ENCODE assay signal across 8 mouse cellular contexts in genomic region chr19:59942716-59943321, GRCm38 (mm10). TPM values are rescaled to one million over a fixed set of nuclear protein-coding genes. Genes with fewer than 3 reads are reported as not detected.
DNase-seq lines count a peak whose midpoint lies in the region; ATAC-seq and TF ChIP-seq lines count a peak whose summit lies in the region.

No protein-coding gene starts in this region.

- peak overlapping the region; percentile 93 for H3K9ac ChIP-seq in ES-Bruce4 (ENCODE audit: low read depth, poor library complexity, severe bottlenecking)
- peak overlapping the region; percentile 82 for H3K9ac ChIP-seq in intestine, postnatal 0 days (ENCODE audit: low read depth, low read length)

- no peak for TF ChIP-seq POLR2A in ES-Bruce4 (IDR thresholded peaks at IDR 0.05; ENCODE audit: insufficient read depth, low read length)

- H3K36me3 ChIP-seq in heart, embryonic 10.5 days = no peaks in the 10 kb centered on the region
- no peaks in the 10 kb centered on the region for H3K36me3 ChIP-seq in ES-Bruce4 (ENCODE audit: control insufficient read depth, insufficient read depth, low read length, poor library complexity, severe bottlenecking)
- H3K36me3 ChIP-seq in erythroblast, embryonic 14.5 days (ENCODE audit: control insufficient read depth) = no peaks in the 10 kb centered on the region
- H3K36me3 ChIP-seq in intestine, postnatal 0 days (ENCODE audit: control insufficient read depth, insufficient read depth) = no peaks in the 10 kb centered on the region
- no peaks in the 10 kb centered on the region for H3K36me3 ChIP-seq in megakaryocyte, embryonic 14.5 days (replicated peaks; ENCODE audit: low read length)

- 3% methylated on average over 27 of the region's 27 CpGs for WGBS in heart, embryonic 10.5 days
- 2% methylated on average over 27 of the region's 27 CpGs for WGBS in intestine, postnatal 0 days

- DNase-seq in heart, embryonic 10.5 days (ENCODE audit: low spot score) = no peak
- no peak for DNase-seq in heart, postnatal 25 days (ENCODE audit: low spot score)
- DNase-seq in cerebellum, adult 9-10 months = no peak
- DNase-seq in T-cell, adult 2 months (ENCODE audit: low spot score) = no peak

- intact Hi-C loops in heart, postnatal 25 days (cut with DNase I) = loop anchor here (5.0 to 10.0 kb wide), 2 partner anchors 284 to 642 kb away; partner anchors contain the start of genes Cacul1 and Fam204a

- peak overlapping the region; percentile 73 for H3K4me2 ChIP-seq in intestine, postnatal 0 days (replicated peaks; ENCODE audit: low read depth)

- peak overlapping the region; percentile 92 for H3K4me3 ChIP-seq in heart, embryonic 10.5 days
- peak overlapping the region; percentile 84 for H3K4me3 ChIP-seq in ES-Bruce4 (ENCODE audit: low read depth, low read length)
- peak overlapping the region; percentile 84 for H3K4me3 ChIP-seq in erythroblast, embryonic 14.5 days (replicated peaks)
- peak overlapping the region; percentile 74 for H3K4me3 ChIP-seq in intestine, postnatal 0 days (ENCODE audit: low read depth, low read length)
- H3K4me3 ChIP-seq in megakaryocyte, embryonic 14.5 days (replicated peaks) = peak overlapping the region; percentile 96

- no peaks in the 10 kb centered on the region for H3K27me3 ChIP-seq in heart, embryonic 10.5 days (ENCODE audit: insufficient read depth, poor library complexity, severe bottlenecking)
- H3K27me3 ChIP-seq in ES-Bruce4 (ENCODE audit: control insufficient read depth, insufficient read depth, low read length, poor library complexity, severe bottlenecking) = no peaks in the 10 kb centered on the region; the same call in 1 of the 2 replicates
- peaks cover 9% of the 10 kb centered on the region for H3K27me3 ChIP-seq in erythroblast, embryonic 14.5 days (ENCODE audit: control insufficient read depth)
- H3K27me3 ChIP-seq in intestine, postnatal 0 days (replicated peaks; ENCODE audit: control insufficient read depth, insufficient read depth, low read length) = no peaks in the 10 kb centered on the region
- no peaks in the 10 kb centered on the region for H3K27me3 ChIP-seq in megakaryocyte, embryonic 14.5 days (replicated peaks)

- H3K27ac ChIP-seq in heart, embryonic 10.5 days = peak overlapping the region; percentile 99
- no peak overlapping the region for H3K27ac ChIP-seq in ES-Bruce4 (ENCODE audit: insufficient read depth, low read length)
- peak overlapping the region; percentile 92 for H3K27ac ChIP-seq in intestine, postnatal 0 days (ENCODE audit: low read depth, low read length)

- no peak for TF ChIP-seq EP300 in ES-Bruce4 (IDR thresholded peaks at IDR 0.05; ENCODE audit: insufficient read depth, low read depth, low read length)

- H3K4me1 ChIP-seq in heart, embryonic 10.5 days = 0 out of 2 replicates have a peak, but pooled peaks cover 4% of the 10 kb centered on the region
- no peaks in the 10 kb centered on the region for H3K4me1 ChIP-seq in ES-Bruce4 (ENCODE audit: control insufficient read depth, insufficient read depth, low read length)
- peaks cover 17% of the 10 kb centered on the region for H3K4me1 ChIP-seq in erythroblast, embryonic 14.5 days (ENCODE audit: control insufficient read depth)
- no peaks in the 10 kb centered on the region for H3K4me1 ChIP-seq in intestine, postnatal 0 days (replicated peaks; ENCODE audit: control insufficient read depth, insufficient read depth, low read length)
- peaks cover 11% of the 10 kb centered on the region; the same call in 1 of the 2 replicates for H3K4me1 ChIP-seq in megakaryocyte, embryonic 14.5 days

- H3K9me3 ChIP-seq in heart, embryonic 10.5 days = no peaks in the 10 kb centered on the region
- no peaks in the 10 kb centered on the region for H3K9me3 ChIP-seq in ES-Bruce4 (replicated peaks; ENCODE audit: control insufficient read depth, insufficient read depth, low read length, poor library complexity, severe bottlenecking)
- H3K9me3 ChIP-seq in erythroblast, embryonic 14.5 days (ENCODE audit: control insufficient read depth, low read length) = no peaks in the 10 kb centered on the region
- no peaks in the 10 kb centered on the region for H3K9me3 ChIP-seq in intestine, postnatal 0 days (ENCODE audit: control insufficient read depth)
- H3K9me3 ChIP-seq in megakaryocyte, embryonic 14.5 days = no peaks in the 10 kb centered on the region

- peak; percentile 74 for ATAC-seq in intestine, postnatal 0 days

- TF ChIP-seq CTCF in ES-Bruce4 (IDR thresholded peaks at IDR 0.05; ENCODE audit: low read depth, low read length) = no peak
- TF ChIP-seq CTCF in intestine, postnatal 0 days (IDR thresholded peaks at IDR 0.05; ENCODE audit: low read depth) = no peak

RNA-seq across cellular contexts. Expression of gene Rab11fip2, which starts 0.6 kb away (rescaled TPM):
- 2.1 and 2.4 TPM in 2 replicates for polyA plus RNA-seq in heart, embryonic 10.5 days (2016; fragmentation: Nextera tagmentation; extraction: Ambion mirVana)
- 1 to 10 TPM; 9.8 to 9.9 TPM for total RNA-seq in heart, postnatal 25 days (2021)
- polyA plus RNA-seq in ES-Bruce4 (2011; ENCODE audit: insufficient read depth, insufficient read length, low read depth, missing spikeins) = 9.7 and 11.6 TPM in 2 replicates
- 0.03 and 0.04 TPM in 2 replicates for polyA plus RNA-seq in erythroblast, embryonic 14.5 days (2012)
- 2.4 TPM in 2 replicates for polyA plus RNA-seq in intestine, postnatal 0 days (2015; fragmentation: Nextera tagmentation; extraction: Ambion mirVana)
- polyA plus RNA-seq in megakaryocyte, embryonic 14.5 days (2012; ENCODE audit: insufficient read depth, low replicate concordance) = 0.30 TPM in 1 of 2 replicates, not detected in the other
